Mouse (Mus musculus) hematopoietic stem cell, adult 5-6 weeks (primary cell): Measurements from ENCODE around the gene Ppp1r1a. TPM values are rescaled to one million over a fixed set of nuclear protein-coding genes. Genes with fewer than 3 reads are reported as not detected.

Source experiments
- ATAC-seq, 2 experiments: fragments of 125-278 bp in 1 of 2; replicated peaks in 1 of 2; 2 replicates each; pipeline ENCODE4 v1.8.0; 2016 to 2017; ENCODE audit warnings: inconsistent platforms in 2 of 2, mild to moderate bottlenecking in 2 of 2, moderate number of reproducible peaks in 2 of 2, low read depth in 1 of 2, moderate TSS enrichment in 1 of 2; ENCODE audit not compliant: low FRiP score in 2 of 2, poor library complexity in 2 of 2, severe bottlenecking in 2 of 2, insufficient read depth in 1 of 2, low TSS enrichment in 1 of 2
- total RNA-seq: library from RNA; stranded (forward); fragments of 172-1452, 232-1000 nt; gene quantifications from 2 replicates; pipeline ENCODE4 v1.2.3, GENCODE M21; 2017

The Ppp1r1a gene
- total RNA-seq, 1 experiment from 2014 or later: not detected

- ATAC-seq: no peak
These were observed 18.1 kb downstream of the Ppp1r1a start for GRCm38 (mm10) chr15:103519386-103520378.

GRCm38 (mm10) chr15:103518600-103519385 lies 19.0 kb downstream of the Ppp1r1a start:
- no peak for ATAC-seq

GRCm38 (mm10) chr15:103514914-103515313 lies 22.9 kb downstream of the Ppp1r1a start:
- ATAC-seq: no peak

GRCm38 (mm10) chr15:103514119-103514518 lies 23.7 kb downstream of the Ppp1r1a start:
- ATAC-seq: peak; percentile 91 to 92

- 0 out of 4 replicates have a peak, but pooled peaks have one; percentile 5 to 7 for ATAC-seq
These were observed 24.2 kb downstream of the Ppp1r1a start for GRCm38 (mm10) chr15:103513621-103514031.

GRCm38 (mm10) chr15:103511652-103512051 lies 26.2 kb downstream of the Ppp1r1a start:
- no peak for ATAC-seq

GRCm38 (mm10) chr15:103509317-103509716 lies 28.5 kb downstream of the Ppp1r1a start:
- ATAC-seq: no peak

GRCm38 (mm10) chr15:103503660-103504059 lies 34.1 kb downstream of the Ppp1r1a start:
- no peak for ATAC-seq

- peak in 1 of 2 experiments; percentile 3; a peak in 1 of 4 replicates for ATAC-seq
These were observed 34.6 kb downstream of the Ppp1r1a start for GRCm38 (mm10) chr15:103503251-103503600.

- ATAC-seq: peak; percentile 67 to 75
These were observed 35.2 kb downstream of the Ppp1r1a start, which contains the start of gene Pde1b for GRCm38 (mm10) chr15:103502435-103503250. Gene Pde1b (plus strand): TSS chr15:103503034.

- no peak for ATAC-seq
These were observed 36.6 kb downstream of the Ppp1r1a start for GRCm38 (mm10) chr15:103501186-103501585.

GRCm38 (mm10) chr15:103500723-103501122 lies 37.1 kb downstream of the Ppp1r1a start:
- no peak for ATAC-seq

- no peak for ATAC-seq
These were observed 39.6 kb downstream of the Ppp1r1a start for GRCm38 (mm10) chr15:103498157-103498556.

- no peak for ATAC-seq
These were observed 41.3 kb downstream of the Ppp1r1a start for GRCm38 (mm10) chr15:103496204-103497140.

GRCm38 (mm10) chr15:103488336-103488735 lies 49.5 kb downstream of the Ppp1r1a start:
- no peak for ATAC-seq

GRCm38 (mm10) chr15:103486658-103487057 lies 51.1 kb downstream of the Ppp1r1a start:
- ATAC-seq: no peak
